23 mouse cellular contexts compared by ENCODE assay signal in the genomic region with DNA sequence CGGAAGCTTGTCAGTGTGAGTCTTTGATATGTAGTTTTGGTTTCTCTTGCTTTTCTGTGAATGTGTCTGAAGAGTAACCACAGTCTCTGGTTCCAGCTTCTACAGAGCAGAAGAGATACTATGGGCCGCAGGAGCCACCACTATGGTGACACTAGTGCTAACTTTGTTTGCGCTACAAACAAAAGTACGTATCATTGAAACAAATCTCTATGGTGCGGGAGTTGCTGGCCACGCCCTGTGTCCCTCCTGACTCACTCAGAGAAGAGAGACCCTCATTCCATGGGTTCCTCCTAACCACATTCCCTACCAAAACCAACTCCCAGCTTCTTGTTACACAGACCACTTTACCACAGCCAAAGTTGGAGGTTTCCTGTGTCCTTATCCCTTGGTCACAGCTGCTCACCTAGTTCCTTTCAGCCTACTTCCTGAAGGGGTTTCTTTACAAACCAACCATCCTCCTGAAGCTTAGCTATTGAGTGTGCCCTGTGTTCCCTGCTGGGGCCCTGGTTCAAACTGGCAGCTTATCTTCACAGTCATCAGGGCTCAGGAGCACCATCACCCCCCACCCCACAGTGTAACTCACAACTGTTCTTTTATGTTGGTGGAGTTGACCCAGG. TPM values are rescaled to one million over a fixed set of nuclear protein-coding genes. Genes with fewer than 3 reads are reported as not detected.
DNase-seq lines count a peak whose midpoint lies in the region; ATAC-seq and TF ChIP-seq lines count a peak whose summit lies in the region.
"Had no signal": no experiment of that assay in that cellular context is flagged by ENCODE, and none has a peak within 500 bp of the region (broad histone marks: within the 10 kb centered on the region; RNA-seq: fewer than 3 reads in every experiment).

No protein-coding gene starts in this region.

- no peaks in the 10 kb centered on the region for H3K36me3 ChIP-seq in heart, embryonic 15.5 days
- H3K36me3 ChIP-seq in MEL (ENCODE audit: control insufficient read depth in 1 of 2, insufficient read depth in 2 of 2, low read length in 2 of 2) = peaks cover 0 to 16% of the 10 kb centered on the region in 2 experiments; a peak in 2 of 4 replicates
- H3K36me3 ChIP-seq: embryonic facial prominence, embryonic 15.5 days; heart, embryonic 10.5 days; hindbrain, embryonic 12.5 days; lung, embryonic 15.5 days; neural tube, embryonic 12.5 days had no signal

- no peak for TF ChIP-seq CTCF in MEL (IDR thresholded peaks at IDR 0.05 in 2 of 3, conservative IDR thresholded peaks at IDR 0.05 in 1 of 3; ENCODE audit: control insufficient read depth in 1 of 3, insufficient read depth in 1 of 3, low read depth in 2 of 3, low read length in 3 of 3, poor library complexity in 1 of 3, severe bottlenecking in 1 of 3)

- no peaks in the 10 kb centered on the region for H3K9me3 ChIP-seq in heart, embryonic 15.5 days (replicated peaks)
- H3K9me3 ChIP-seq in MEL (replicated peaks; ENCODE audit: insufficient read depth, low read length) = no peaks in the 10 kb centered on the region
- H3K9me3 ChIP-seq: embryonic facial prominence, embryonic 15.5 days; forebrain, embryonic 13.5 days; heart, embryonic 10.5 days; hindbrain, embryonic 12.5 days; lung, embryonic 15.5 days; neural tube, embryonic 12.5 days had no signal

- TF ChIP-seq EP300 in MEL (IDR thresholded peaks at IDR 0.05; ENCODE audit: low read depth in 1 of 2, low read length in 2 of 2) = peak; percentile 65 to 66

- TF ChIP-seq RAD21 in MEL (IDR thresholded peaks at IDR 0.05; ENCODE audit: low read depth, low read length) = no peak

- no peak for DNase-seq in heart, postnatal 14 days
- DNase-seq in MEL (ENCODE audit: low read depth, low spot score) = peak; percentile 76
- DNase-seq in naive thymus-derived CD4-positive, alpha-beta T cell, adult 2 months (ENCODE audit: low read depth) = peak; percentile 62
- DNase-seq in kidney, adult 11 months = no peak
- no peak for DNase-seq in layer of hippocampus, postnatal 14 days (ENCODE audit: low spot score in 2 of 2)
- no peak for DNase-seq in adrenal gland, postnatal 25 days
- DNase-seq: adrenal gland, adult 2 months; cerebellum, postnatal 36 days; gastrocnemius, postnatal 10 days; kidney, adult 8-10 months; midbrain, embryonic 14.5 days; retina, postnatal 1 day; spleen, adult 18-20 months had no signal

- H3K4me2 ChIP-seq in heart, embryonic 15.5 days = no peak overlapping the region
- H3K4me2 ChIP-seq: embryonic facial prominence, embryonic 15.5 days; forebrain, embryonic 13.5 days; hindbrain, embryonic 12.5 days; lung, embryonic 15.5 days; neural tube, embryonic 12.5 days had no signal

- no peak overlapping the region for H3K4me3 ChIP-seq in heart, embryonic 15.5 days
- H3K4me3 ChIP-seq in MEL (ENCODE audit: control insufficient read depth in 1 of 2, insufficient read depth in 1 of 2, low read depth in 2 of 2, low read length in 2 of 2) = no peak overlapping the region
- H3K4me3 ChIP-seq: embryonic facial prominence, embryonic 15.5 days; forebrain, embryonic 13.5 days; heart, embryonic 10.5 days; hindbrain, embryonic 12.5 days; layer of hippocampus, adult 2 months; lung, embryonic 15.5 days; neural tube, embryonic 12.5 days had no signal

- 0 out of 2 replicates have a peak, but pooled peaks have one; percentile 31 for ATAC-seq in heart, embryonic 15.5 days (replicated peaks; ENCODE audit: insufficient number of reproducible peaks, insufficient read depth, low FRiP score, low read depth)
- ATAC-seq in inflammation-experienced regulatory T-cells, adult 6 months = peak; percentile 75
- ATAC-seq: forebrain, embryonic 13.5 days had no signal

- no peak overlapping the region for H3K27ac ChIP-seq in heart, embryonic 15.5 days
- H3K27ac ChIP-seq in MEL (ENCODE audit: control insufficient read depth, low read depth, low read length) = peak overlapping the region; percentile 43
- H3K27ac ChIP-seq: embryonic facial prominence, embryonic 15.5 days; forebrain, embryonic 13.5 days; heart, embryonic 10.5 days; hindbrain, embryonic 12.5 days; layer of hippocampus, adult 2 months; lung, embryonic 15.5 days; neural tube, embryonic 12.5 days had no signal

- no peaks in the 10 kb centered on the region for H3K27me3 ChIP-seq in heart, embryonic 15.5 days
- no peaks in the 10 kb centered on the region for H3K27me3 ChIP-seq in MEL (ENCODE audit: control insufficient read depth in 1 of 2, insufficient read depth in 2 of 2, low read length in 2 of 2)
- H3K27me3 ChIP-seq: embryonic facial prominence, embryonic 15.5 days; forebrain, embryonic 13.5 days; hindbrain, embryonic 12.5 days; lung, embryonic 15.5 days; neural tube, embryonic 12.5 days had no signal

- H3K4me1 ChIP-seq in heart, embryonic 15.5 days (replicated peaks) = no peaks in the 10 kb centered on the region
- H3K4me1 ChIP-seq in MEL (ENCODE audit: control insufficient read depth in 1 of 2, insufficient read depth in 2 of 2, low read length in 2 of 2) = peaks cover 9 to 20% of the 10 kb centered on the region in 2 experiments
- H3K4me1 ChIP-seq: embryonic facial prominence, embryonic 15.5 days; forebrain, embryonic 13.5 days; heart, embryonic 10.5 days; hindbrain, embryonic 12.5 days; lung, embryonic 15.5 days; neural tube, embryonic 12.5 days had no signal

- no peaks in the 10 kb centered on the region for H3K79me2 ChIP-seq in MEL (ENCODE audit: control insufficient read depth, insufficient read depth, low read length, poor library complexity)

- TF ChIP-seq POLR2A in MEL (IDR thresholded peaks at IDR 0.05; ENCODE audit: control insufficient read depth in 1 of 2, insufficient read depth in 1 of 2, low read depth in 1 of 2, low read length in 2 of 2, poor library complexity in 1 of 2) = no peak

- intact Hi-C loops in heart, postnatal 14 days (cut with DNase I) = no loop called here

- H3K9ac ChIP-seq in heart, embryonic 15.5 days = no peak overlapping the region
- no peak overlapping the region for H3K9ac ChIP-seq in MEL (ENCODE audit: control insufficient read depth, low read depth, low read length, poor library complexity, severe bottlenecking)
- H3K9ac ChIP-seq: embryonic facial prominence, embryonic 15.5 days; forebrain, embryonic 13.5 days; hindbrain, embryonic 12.5 days; lung, embryonic 15.5 days; neural tube, embryonic 12.5 days had no signal

- WGBS in heart, embryonic 15.5 days = 84% methylated on average over 6 of the region's 6 CpGs

TF ChIP-seq in MEL, 35 proteins besides CTCF, POLR2A, EP300 and RAD21 (continues in another document):
- peak; percentile 32; the same call in 1 of the 2 replicates for TF ChIP-seq ETS1 (IDR thresholded peaks at IDR 0.05; ENCODE audit: low read depth, low read length)
- no peak for TF ChIP-seq BHLHE40 (IDR thresholded peaks at IDR 0.05; ENCODE audit: borderline replicate concordance, low read depth, low read length)
- TF ChIP-seq KAT2A (conservative IDR thresholded peaks at IDR 0.05; ENCODE audit: low read depth, low read length) = no peak
- TF ChIP-seq MXI1 (IDR thresholded peaks at IDR 0.05; ENCODE audit: low read depth, low read length) = 0 out of 2 replicates have a peak, but pooled peaks have one; percentile 30
- TF ChIP-seq MEF2A (IDR thresholded peaks at IDR 0.05; ENCODE audit: extremely low read depth, insufficient replicate concordance, low read depth, low read length, poor library complexity, severe bottlenecking) = no peak
- TF ChIP-seq TBP (IDR thresholded peaks at IDR 0.05; ENCODE audit: low read depth, low read length) = no peak
- TF ChIP-seq GABPA (IDR thresholded peaks at IDR 0.05; ENCODE audit: low read depth, low read length) = no peak
- no peak for TF ChIP-seq UBTF (IDR thresholded peaks at IDR 0.05; ENCODE audit: borderline replicate concordance, insufficient read depth, low read depth, low read length)
- TF ChIP-seq CHD1 (IDR thresholded peaks at IDR 0.05; ENCODE audit: low read depth, low read length) = no peak
- no peak for TF ChIP-seq ZMIZ1 (IDR thresholded peaks at IDR 0.05; ENCODE audit: low read depth, low read length)
- TF ChIP-seq MAZ (IDR thresholded peaks at IDR 0.05; ENCODE audit: low read depth, low read length) = 0 out of 2 replicates have a peak, but pooled peaks have one; percentile 35
- TF ChIP-seq NELFE (IDR thresholded peaks at IDR 0.05; ENCODE audit: low read depth, low read length) = no peak
- TF ChIP-seq POLR2AphosphoS5 (IDR thresholded peaks at IDR 0.05; ENCODE audit: borderline replicate concordance, low read depth, low read length) = no peak
- TF ChIP-seq ZNF384 (IDR thresholded peaks at IDR 0.05; ENCODE audit: low read depth, low read length) = no peak
- TF ChIP-seq RCOR1 (IDR thresholded peaks at IDR 0.05; ENCODE audit: low read depth, low read length) = 0 out of 2 replicates have a peak, but pooled peaks have one; percentile 28
- TF ChIP-seq E2F4 (IDR thresholded peaks at IDR 0.05; ENCODE audit: borderline replicate concordance, low read depth, low read length) = no peak
- no peak for TF ChIP-seq POLR2AphosphoS2 (IDR thresholded peaks at IDR 0.05; ENCODE audit: low read length)
- no peak for TF ChIP-seq USF2 (IDR thresholded peaks at IDR 0.05; ENCODE audit: borderline replicate concordance in 1 of 2, insufficient read depth in 1 of 2, low read depth in 1 of 2, low read length in 2 of 2)
- TF ChIP-seq MAX (IDR thresholded peaks at IDR 0.05; ENCODE audit: low read length) = no peak
- TF ChIP-seq TAL1 (IDR thresholded peaks at IDR 0.05; ENCODE audit: low read length) = peak; percentile 92
- peak; percentile 71 for TF ChIP-seq TCF12 (IDR thresholded peaks at IDR 0.05; ENCODE audit: low read depth, low read length)

RNA-seq across cellular contexts. Expression of a gene that starts 13.1 kb away (rescaled TPM):
- polyA plus RNA-seq in heart, embryonic 15.5 days (2015; fragmentation: Nextera tagmentation; extraction: Ambion mirVana) = 50.9 and 57.6 TPM in 2 replicates
- total RNA-seq in heart, postnatal 14 days (2021) = 10 to 100 TPM; 80.3 to 85.6 TPM
- total RNA-seq in MEL (2012; rRNA removed) = 103 and 119 TPM in 2 replicates
- polyA plus RNA-seq in MEL (2012; ENCODE audit: insufficient read depth in 1 of 2, insufficient read length in 2 of 2, low read depth in 1 of 2, low replicate concordance in 2 of 2, missing spikeins in 1 of 2) = 100 to 1,000 TPM; 186 to 564 TPM
- polyA plus RNA-seq in inflammation-experienced regulatory T-cells, adult 6 months (2017; shearing (Covaris generic)) = 10 to 100 TPM; 29.6 to 39.4 (median 39.1) TPM
- total RNA-seq in layer of hippocampus, postnatal 14 days (2021) = 100 to 1,000 TPM; 109 to 114 TPM
- total RNA-seq in adrenal gland, postnatal 25 days (2021) = 135 and 166 TPM in 2 replicates

RNA-seq across cellular contexts. Expression of a gene that starts 19.1 kb away (rescaled TPM):
- not detected in 2 replicates for polyA plus RNA-seq in heart, embryonic 15.5 days (2015; fragmentation: Nextera tagmentation; extraction: Ambion mirVana)
- total RNA-seq in heart, postnatal 14 days (2021) = not detected
- 0.16 TPM in 1 of 2 replicates, not detected in the other for total RNA-seq in MEL (2012; rRNA removed)
- polyA plus RNA-seq in MEL (2012; ENCODE audit: insufficient read depth in 1 of 2, insufficient read length in 2 of 2, low read depth in 1 of 2, low replicate concordance in 2 of 2, missing spikeins in 1 of 2) = under 1 TPM in 1 of 2 experiments, not detected in 1; 0.06 TPM
- not detected for polyA plus RNA-seq in inflammation-experienced regulatory T-cells, adult 6 months (2017; shearing (Covaris generic))
- not detected for total RNA-seq in layer of hippocampus, postnatal 14 days (2021)
- total RNA-seq in adrenal gland, postnatal 25 days (2021) = not detected in 2 replicates
- total RNA-seq: adrenal gland, adult 2 months; gastrocnemius, postnatal 10 days; layer of hippocampus, adult 2 months; left cerebral cortex, postnatal 25 days had no signal
- polyA plus RNA-seq: adrenal gland, adult 2 months; embryonic facial prominence, embryonic 15.5 days; forebrain, embryonic 13.5 days; heart, embryonic 10.5 days; hindbrain, embryonic 12.5 days; lung, embryonic 15.5 days; midbrain, embryonic 14.5 days; neural tube, embryonic 12.5 days had no signal

Comparison
In these comparisons a context has a peak if more than half of its experiments do, and no peak if none do; other contexts are left out.
1. DNase-seq: peak in MEL (single experiment) and naive thymus-derived CD4-positive, alpha-beta T cell, adult 2 months (single experiment); none in heart, postnatal 14 days (0 of 2), kidney, adult 11 months (single experiment), layer of hippocampus, postnatal 14 days (0 of 2) and adrenal gland, postnatal 25 days (single experiment).